Mouse (Mus musculus): ENCODE data around the gene Tbca.

GRCm38 (mm10) chr13:94768460-94769154, 20.1 kb upstream of the Tbca start:
- TF ChIP-seq POLR2A (IDR thresholded peaks at IDR 0.05; ENCODE audit: control insufficient read depth, extremely low read depth, insufficient read depth, low read length, poor library complexity): no peak
- TF ChIP-seq CTCF (IDR thresholded peaks at IDR 0.05; ENCODE audit: borderline replicate concordance, control insufficient read depth, extremely low read depth, insufficient read depth, low read length, poor library complexity): no peak
